Mouse (Mus musculus) heart, postnatal 10 days (tissue): ENCODE data around the gene Lamb2. TPM values are rescaled to one million over a fixed set of nuclear protein-coding genes. Genes with fewer than 3 reads are reported as not detected.

Source experiments
- DNase-seq, 2 experiments: peaks; one replicate each; pipeline ENCODE4 v3.0.0; 2021
- intact Hi-C: fragments of 180-260 bp; cut with DNase I; formaldehyde crosslinking; loops from one replicate; pipeline ENCODE4 v1.15.1; 2025
- total RNA-seq, 2 experiments: library from RNA; stranded (reverse); gene quantifications; 2 replicates each; pipeline ENCODE4 v1.2.3; 2021

Lamb2 gene
- total RNA-seq, 2 experiments from 2014 or later, result 284 to 331 TPM

- DNase-seq, result no peak
- intact Hi-C loops, result no loop called here
These were observed 10.4 kb downstream of the Lamb2 start for GRCm38 (mm10) chr9:108489702-108490558.

DNA sequence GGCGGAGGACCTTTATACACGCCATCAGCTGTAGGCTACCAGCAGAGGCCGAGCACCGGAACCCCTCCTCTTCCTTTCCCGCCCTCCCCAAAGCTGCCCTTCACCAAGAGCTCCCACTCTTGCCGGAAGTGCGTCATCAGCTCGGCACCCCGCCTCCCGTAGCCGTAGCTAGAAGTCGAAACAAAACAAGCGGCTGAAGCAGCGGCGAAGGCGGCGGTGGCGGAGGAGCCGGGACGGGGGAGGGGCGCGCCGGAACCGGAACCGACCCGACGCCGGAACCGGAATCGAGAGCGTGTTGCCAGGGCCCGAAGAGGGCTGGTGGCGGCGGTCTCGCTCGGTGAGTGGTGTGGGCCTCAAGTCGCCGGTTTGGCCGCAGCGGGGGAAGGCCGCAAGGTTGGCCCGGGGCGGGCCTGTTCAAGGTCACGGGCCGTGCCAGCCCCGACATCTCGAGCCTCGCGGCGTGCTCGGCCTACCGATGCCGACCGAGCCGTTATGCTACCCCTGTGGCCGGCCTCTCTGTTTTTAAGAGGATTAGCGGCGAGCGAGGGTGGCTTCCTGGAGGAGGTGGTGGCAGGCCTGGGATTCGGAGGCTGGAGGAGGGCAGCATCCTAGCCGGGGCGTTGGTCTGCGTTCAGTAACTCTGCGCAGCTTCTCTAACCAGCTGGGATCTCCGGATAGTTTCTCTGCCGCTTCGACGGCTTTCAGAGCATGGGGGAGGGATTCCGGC lies 11.2 kb downstream of the Lamb2 start, which contains the start of gene Usp19:
TSS of gene Usp19 (plus strand) at position 44 of the 727 bp plus-strand sequence.
- peak; percentile 97 for DNase-seq
- intact Hi-C loops, result no loop called here

- intact Hi-C loops, result no loop called here
- DNase-seq, result no peak
These were observed 11.7 kb downstream of the Lamb2 start for GRCm38 (mm10) chr9:108491286-108491580.

DNA sequence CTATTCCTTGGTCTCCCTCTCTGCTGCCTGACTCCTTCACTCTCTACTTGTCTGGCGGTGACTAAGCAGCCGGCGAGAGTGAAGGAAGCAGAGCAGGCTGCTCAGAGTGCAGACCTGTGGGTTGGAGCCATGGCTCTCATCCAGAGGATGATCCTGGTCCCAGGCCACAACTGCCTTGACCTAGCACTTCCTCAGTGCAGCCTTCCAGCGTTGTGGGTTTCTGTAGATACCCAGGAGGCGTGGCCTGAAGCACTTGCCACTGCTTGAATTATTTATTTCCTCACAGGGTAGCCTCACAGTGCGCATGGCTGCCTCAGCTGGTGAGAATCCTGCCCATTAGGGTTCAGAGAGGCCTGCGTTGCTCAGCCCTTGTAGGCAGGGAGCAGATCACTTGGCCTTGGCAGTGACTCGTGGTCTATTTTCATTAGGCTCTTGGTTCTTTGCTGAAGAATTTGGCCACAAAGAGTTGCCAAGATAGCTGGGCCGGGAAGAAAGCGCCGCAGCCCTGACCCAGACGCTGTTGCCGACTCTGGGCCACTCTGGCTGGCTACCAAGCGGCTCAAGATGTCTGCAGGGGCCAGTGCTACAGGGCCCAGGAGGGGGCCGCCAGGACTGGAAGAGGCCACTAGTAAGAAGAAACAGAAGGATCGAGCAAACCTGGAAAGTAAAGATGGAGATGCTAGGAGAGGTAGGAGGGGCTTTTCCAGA lies 12.7 kb downstream of the Lamb2 start:
- intact Hi-C loops, result loop anchor here (2.0 kb wide), 1 partner anchor 15 kb away; the partner anchor contains the start of gene Qars
- peak; percentile 47 to 53 for DNase-seq

GRCm38 (mm10) chr9:108493246-108493645 lies 13.7 kb downstream of the Lamb2 start:
- no peak for DNase-seq
- intact Hi-C loops, result loop anchor here (2.0 kb wide), 1 partner anchor 14 kb away; the partner anchor contains the start of gene Qars

DNA sequence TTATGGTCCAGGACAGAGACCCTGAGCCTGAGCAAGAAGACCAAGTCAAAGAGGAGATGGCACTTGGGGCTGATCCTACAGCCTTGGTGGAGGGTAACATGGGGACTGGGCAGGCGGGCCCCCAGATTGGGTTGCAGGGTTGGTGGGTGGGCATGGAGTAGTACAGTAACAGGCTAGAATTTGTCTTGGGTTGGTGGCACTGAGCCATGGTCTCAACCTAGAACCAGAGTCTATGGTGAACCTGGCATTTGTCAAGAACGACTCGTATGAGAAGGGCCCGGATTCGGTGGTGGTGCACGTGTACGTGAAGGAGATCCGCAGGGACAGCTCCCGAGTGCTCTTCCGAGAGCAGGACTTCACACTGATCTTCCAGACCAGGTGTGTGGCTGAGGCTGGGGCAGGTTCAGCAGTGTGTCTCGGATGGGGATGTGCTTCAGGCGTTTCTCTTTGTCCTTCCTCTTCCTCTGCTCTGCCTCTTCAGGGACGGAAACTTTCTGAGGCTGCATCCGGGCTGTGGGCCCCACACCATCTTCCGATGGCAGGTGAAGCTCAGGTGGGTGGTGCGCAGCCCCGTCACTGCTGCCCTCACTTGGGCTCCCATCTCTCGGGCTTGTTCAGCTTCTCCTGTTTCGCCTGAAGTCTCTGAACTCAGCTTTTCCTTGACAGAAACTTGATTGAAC lies 14.8 kb downstream of the Lamb2 start:
- intact Hi-C loops, result no loop called here
- DNase-seq, result no peak

GRCm38 (mm10) chr9:108494905-108495304 lies 15.4 kb downstream of the Lamb2 start:
- intact Hi-C loops, result no loop called here
- DNase-seq, result no peak

GRCm38 (mm10) chr9:108499231-108499630 lies 19.7 kb downstream of the Lamb2 start:
- no peak for DNase-seq
- intact Hi-C loops, result no loop called here

DNA sequence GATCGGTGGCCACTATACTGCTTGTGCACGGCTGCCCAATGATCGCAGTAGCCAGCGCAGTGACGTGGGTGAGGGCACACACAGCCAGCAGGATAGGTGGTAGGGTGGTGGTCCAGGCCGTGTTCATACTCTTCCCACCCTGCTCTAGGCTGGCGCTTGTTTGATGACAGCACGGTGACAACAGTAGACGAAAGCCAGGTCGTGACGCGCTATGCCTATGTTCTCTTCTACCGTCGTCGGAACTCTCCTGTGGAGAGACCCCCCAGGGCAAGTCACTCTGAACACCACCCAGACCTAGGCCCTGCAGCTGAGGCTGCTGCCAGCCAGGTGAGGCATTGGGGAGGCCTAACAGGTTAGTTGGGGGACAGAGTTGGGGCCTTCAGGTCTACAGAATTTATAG lies 20.4 kb downstream of the Lamb2 start:
- intact Hi-C loops, result no loop called here
- DNase-seq, result no peak

- intact Hi-C loops, result loop anchor here (2.0 kb wide), 1 partner anchor 14 kb away; no protein-coding TSS in a partner anchor
- DNase-seq, result no peak
These were observed 27.4 kb downstream of the Lamb2 start for GRCm38 (mm10) chr9:108506901-108507300.

GRCm38 (mm10) chr9:108507619-108508434 lies 28.3 kb downstream of the Lamb2 start, which contains the start of gene Qars:
Qars (plus strand) TSS chr9:108507706.
- DNase-seq, result peak; percentile 96
- intact Hi-C loops, result loop anchor here (2.0 kb wide), 1 partner anchor 15 kb away; no protein-coding TSS in a partner anchor

DNA sequence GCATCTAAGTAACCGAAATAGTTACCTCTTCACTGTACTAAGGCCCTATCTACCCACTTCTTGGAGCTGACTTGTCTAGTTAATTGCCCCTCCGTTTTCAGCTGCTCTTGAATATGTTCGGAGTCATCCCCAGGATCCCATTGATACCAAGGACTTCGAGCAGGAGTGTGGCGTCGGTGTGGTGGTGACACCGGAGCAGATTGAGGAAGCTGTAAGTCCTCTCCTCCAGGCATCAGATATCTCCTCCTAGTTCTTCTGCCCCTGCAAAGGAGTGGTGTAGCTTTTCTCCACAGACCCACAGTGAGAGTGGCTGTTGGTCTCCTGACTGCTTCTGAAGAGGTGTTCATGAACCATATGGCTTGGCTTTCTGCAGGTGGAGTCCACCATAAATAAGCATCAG lies 29.2 kb downstream of the Lamb2 start:
- no peak for DNase-seq
- intact Hi-C loops, result no loop called here

- intact Hi-C loops, result loop anchor here (5.0 kb wide), 1 partner anchor 41 kb away; no protein-coding TSS in a partner anchor
- DNase-seq, result peak; percentile 97
These were observed 37.1 kb downstream of the Lamb2 start, which contains the start of gene Qrich1 for GRCm38 (mm10) chr9:108516380-108517251. Qrich1 (plus strand) TSS chr9:108516806.

DNA sequence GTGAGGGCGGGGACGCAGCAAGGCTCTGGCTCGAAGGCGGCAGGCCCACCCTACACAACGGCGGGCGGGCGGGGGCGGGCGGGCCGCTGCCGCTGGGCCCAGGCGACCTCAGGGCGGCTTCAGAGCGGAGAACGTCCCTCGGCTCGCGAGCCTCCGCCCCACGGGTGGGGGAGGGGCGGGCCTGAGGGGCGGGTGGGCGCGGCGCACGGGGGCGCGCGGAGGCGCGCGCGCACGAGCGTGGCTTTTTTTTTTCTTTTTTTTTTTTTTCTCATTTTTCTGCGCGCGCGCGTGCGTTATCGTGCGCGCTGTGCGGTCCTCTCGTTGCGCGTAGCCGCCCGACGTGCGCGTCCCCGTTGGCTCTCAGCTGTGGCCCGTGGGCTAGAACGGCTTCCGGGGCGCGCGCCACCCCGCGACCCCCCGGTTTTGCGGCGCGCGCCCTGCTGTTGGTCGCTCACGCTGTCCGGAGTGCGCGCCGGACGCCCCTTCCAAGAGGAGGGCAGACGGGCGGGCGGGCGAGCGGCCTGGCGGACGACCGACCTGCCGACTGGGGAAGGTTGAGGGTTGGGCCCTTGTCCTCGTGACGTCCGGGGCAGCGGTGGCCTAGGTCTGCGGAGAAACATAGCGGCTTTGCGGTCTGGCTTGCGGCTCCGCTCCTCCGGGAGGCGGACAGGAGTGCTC lies 37.9 kb downstream of the Lamb2 start:
- DNase-seq, result peak; percentile 88
- intact Hi-C loops, result loop anchor here (5.0 kb wide), 1 partner anchor 40 kb away; no protein-coding TSS in a partner anchor

GRCm38 (mm10) chr9:108517931-108518332 lies 38.4 kb downstream of the Lamb2 start:
- peak in 1 of 2 experiments; percentile 56 for DNase-seq
- intact Hi-C loops, result loop anchor here (5.0 kb wide), 1 partner anchor 39 kb away; no protein-coding TSS in a partner anchor

- intact Hi-C loops, result no loop called here
These were observed 42.1 kb downstream of the Lamb2 start for GRCm38 (mm10) chr9:108521604-108522003.

GRCm38 (mm10) chr9:108523341-108523740 lies 43.8 kb downstream of the Lamb2 start:
- DNase-seq, result no peak
- intact Hi-C loops, result no loop called here

More at GRCm38 (mm10) chr9:108521604-108522003, 42.1 kb downstream of the Lamb2 start:
- no peak for DNase-seq

GRCm38 (mm10) chr9:108525400-108525799 lies 45.9 kb downstream of the Lamb2 start:
- intact Hi-C loops, result no loop called here
- DNase-seq, result no peak
